Mouse (Mus musculus): ENCODE measurements around the gene Cyp3a41a.
"Not testable (repeated sequence)": the region's sequence is repeated elsewhere in the genome, so short reads cannot be mapped to it uniquely, and the experiment has no call there.

Cyp3a41a gene

DNA sequence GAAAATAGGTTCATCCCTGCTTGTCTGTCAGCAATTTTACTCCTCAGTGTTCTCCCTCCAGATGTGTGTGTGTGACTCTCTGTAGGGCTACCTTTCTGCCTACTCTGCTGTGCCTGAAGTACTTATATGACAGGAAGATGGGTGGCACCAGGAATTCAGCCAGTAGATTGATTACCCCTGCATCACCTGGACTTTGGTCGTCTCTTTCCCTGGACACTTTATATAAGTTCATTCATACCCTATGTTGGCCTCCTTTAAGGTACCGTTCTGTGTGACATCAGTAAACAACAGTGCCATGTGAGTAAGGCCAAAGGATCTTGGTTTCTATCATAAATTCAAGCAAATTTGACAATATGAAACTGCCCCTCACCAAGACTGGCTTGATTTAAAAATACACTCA lies at the start of gene Cyp3a41a:
Gene Cyp3a41a, minus strand, starts transcription at position 101 of the 400 bp plus-strand sequence.
- DNase-seq (ENCODE audit: low spot score), result not testable (repeated sequence)

DNA sequence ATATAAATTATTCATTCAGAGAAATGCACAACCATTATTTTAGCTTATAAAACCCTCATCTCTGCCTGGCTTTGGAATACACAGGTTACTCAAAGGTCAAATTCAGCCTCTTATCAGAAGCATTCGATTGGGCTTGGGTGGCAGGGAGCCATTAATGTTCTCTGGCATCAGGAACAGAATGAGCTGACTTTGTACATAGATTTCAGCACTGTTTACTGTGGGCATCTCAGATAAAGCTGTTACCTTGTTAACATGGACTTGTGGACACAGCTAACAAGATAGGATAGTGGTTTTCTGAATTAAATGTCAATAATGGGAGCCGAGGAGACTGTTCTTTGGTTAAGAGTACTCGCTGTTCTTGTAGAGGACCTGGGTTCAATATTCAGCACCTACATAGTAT lies 17.6 kb upstream of the Cyp3a41a start:
- not testable (repeated sequence) for DNase-seq (ENCODE audit: low spot score)

DNA sequence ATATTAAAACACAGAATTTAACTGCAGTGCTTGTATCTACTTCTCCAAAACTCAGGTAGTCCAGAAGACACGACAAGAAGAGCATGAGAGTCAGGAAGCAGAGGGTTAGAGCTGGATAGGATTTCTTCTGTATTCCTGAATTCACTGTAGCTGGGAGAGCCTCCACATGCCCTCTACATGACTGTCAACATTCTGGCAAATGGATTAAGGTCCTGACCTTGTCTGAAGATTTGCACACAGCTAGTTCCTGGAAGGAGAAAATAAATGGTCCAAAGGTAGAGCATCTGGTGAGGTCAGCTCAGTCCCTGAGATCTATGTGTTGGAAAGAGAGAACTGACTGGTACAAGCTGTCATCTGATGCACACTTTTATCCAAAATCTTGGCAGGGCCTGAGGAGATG lies 5.6 kb downstream of the Cyp3a41a start:
- DNase-seq (ENCODE audit: low spot score), result not testable (repeated sequence)

DNA sequence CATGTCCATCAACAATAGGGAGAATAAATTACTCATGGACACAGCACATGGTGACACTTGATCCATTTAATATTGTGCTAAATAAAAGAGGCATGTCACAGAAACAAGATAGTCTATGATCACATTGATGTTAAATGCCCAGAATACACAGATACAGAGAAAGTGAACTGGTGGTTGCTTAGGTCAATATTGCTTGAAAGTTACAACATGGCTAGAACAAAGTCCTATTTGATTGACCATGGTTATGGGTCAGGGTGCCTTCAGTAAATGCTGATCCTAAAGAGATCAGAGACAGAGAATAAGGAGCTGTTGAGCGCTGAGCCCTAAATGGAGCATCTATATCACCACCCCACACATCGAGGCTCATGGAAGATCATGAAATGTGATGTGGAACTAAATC lies 12.6 kb downstream of the Cyp3a41a start:
- not testable (repeated sequence) for DNase-seq (ENCODE audit: low spot score)

DNA sequence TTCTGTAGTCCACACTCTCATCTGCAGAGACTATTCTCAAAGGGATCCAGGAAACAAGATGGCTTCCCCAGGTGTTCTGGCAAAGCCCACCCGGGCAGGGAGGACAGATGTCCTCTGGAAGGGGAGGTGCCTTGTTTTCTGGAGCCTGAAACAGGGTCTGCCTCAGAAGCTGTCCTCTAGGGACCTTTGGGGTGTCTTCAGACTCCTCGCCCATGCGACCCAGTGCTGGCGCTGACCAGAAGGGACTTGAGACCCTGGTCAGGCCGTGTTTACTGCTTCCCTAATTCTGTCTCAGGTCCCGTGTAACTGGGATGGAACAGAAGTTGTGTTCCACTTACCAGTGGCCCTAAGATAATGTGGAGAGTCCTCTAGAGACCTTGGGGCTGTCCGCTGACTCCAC lies 57.9 kb downstream of the Cyp3a41a start:
- DNase-seq (ENCODE audit: low spot score), result no peak

DNA sequence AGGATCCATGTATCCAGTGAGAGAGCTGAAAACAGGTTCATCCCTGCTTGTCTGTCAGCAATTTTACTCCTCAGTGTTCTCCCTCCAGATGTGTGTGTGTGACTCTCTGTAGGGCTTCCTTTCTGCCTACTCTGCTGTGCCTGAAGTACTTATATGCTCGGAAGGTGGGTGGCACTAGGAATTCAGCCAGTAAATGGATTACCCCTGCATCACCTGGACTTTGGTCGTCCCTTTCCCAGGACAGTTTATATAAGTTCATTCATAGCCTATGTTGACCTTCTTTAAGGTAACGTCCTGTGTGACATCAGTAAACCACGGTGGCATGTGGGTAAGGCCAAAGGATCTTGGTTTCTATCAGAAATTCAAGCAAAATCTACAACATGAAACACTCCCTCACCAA lies 72.2 kb downstream of the Cyp3a41a start:
- DNase-seq (ENCODE audit: low spot score), result no peak
